In genomic region chr8:88258544-88258943, GRCm38 (mm10) we compare ENCODE assay signal across 31 mouse cellular contexts.
"Had no signal": no experiment of that assay in that cellular context is flagged by ENCODE, and none has a peak within 500 bp of the region (broad histone marks: within the 10 kb centered on the region; RNA-seq: fewer than 3 reads in every experiment).

No protein-coding gene starts in this region.

- H3K27ac ChIP-seq: left cerebral cortex, adult 2 months; limb, embryonic 10.5 days; limb, embryonic 12.5 days; limb, embryonic 13.5 days; limb, embryonic 15.5 days; liver, embryonic 12.5 days; liver, embryonic 13.5 days; liver, embryonic 14.5 days; liver, embryonic 15.5 days; lung, embryonic 15.5 days; macrophage; midbrain, embryonic 10.5 days; midbrain, embryonic 12.5 days; midbrain, embryonic 13.5 days; neural tube, embryonic 12.5 days had no signal

- H3K9ac ChIP-seq: limb, embryonic 12.5 days; limb, embryonic 13.5 days; limb, embryonic 15.5 days; liver, embryonic 12.5 days; liver, embryonic 13.5 days; liver, embryonic 14.5 days; liver, embryonic 15.5 days; liver, postnatal 0 days; lung, embryonic 14.5 days; lung, embryonic 15.5 days; midbrain, embryonic 12.5 days; midbrain, embryonic 13.5 days; neural tube, embryonic 12.5 days had no signal

- DNase-seq: left cerebral cortex, postnatal 4 days; liver; liver, embryonic 13.5 days; liver, postnatal 0 days; lung, adult 18-20 months; lung, adult 2 months; lung, embryonic 14.5 days; lung, postnatal 10 days; lung, postnatal 14 days; lung, postnatal 36 days; lung, postnatal 4 days; midbrain, embryonic 14.5 days had no signal

- H3K27me3 ChIP-seq: limb, embryonic 12.5 days; limb, embryonic 13.5 days; limb, embryonic 15.5 days; liver, embryonic 12.5 days; liver, embryonic 13.5 days; liver, embryonic 15.5 days; lung, embryonic 15.5 days; megakaryocyte, embryonic 14.5 days; midbrain, embryonic 12.5 days; midbrain, embryonic 13.5 days; neural tube, embryonic 12.5 days had no signal

- ATAC-seq: liver, embryonic 12.5 days; liver, postnatal 0 days; lung, postnatal 0 days; midbrain, embryonic 13.5 days; midbrain, embryonic 16.5 days had no signal

- H3K4me2 ChIP-seq: limb, embryonic 12.5 days; limb, embryonic 13.5 days; limb, embryonic 15.5 days; liver, embryonic 11.5 days; liver, embryonic 12.5 days; liver, embryonic 13.5 days; liver, embryonic 15.5 days; lung, embryonic 14.5 days; lung, embryonic 15.5 days; midbrain, embryonic 12.5 days; midbrain, embryonic 13.5 days; neural tube, embryonic 12.5 days had no signal

- H3K9me3 ChIP-seq: limb, embryonic 10.5 days; limb, embryonic 12.5 days; limb, embryonic 13.5 days; limb, embryonic 15.5 days; liver, embryonic 12.5 days; liver, embryonic 13.5 days; liver, embryonic 15.5 days; lung, embryonic 15.5 days; megakaryocyte, embryonic 14.5 days; midbrain, embryonic 10.5 days; midbrain, embryonic 12.5 days; midbrain, embryonic 13.5 days; neural tube, embryonic 12.5 days had no signal

- H3K4me3 ChIP-seq: left cerebral cortex, adult 2 months; limb, embryonic 10.5 days; limb, embryonic 12.5 days; limb, embryonic 13.5 days; limb, embryonic 15.5 days; liver, embryonic 12.5 days; liver, embryonic 13.5 days; liver, embryonic 15.5 days; lung, embryonic 15.5 days; megakaryocyte, embryonic 14.5 days; midbrain, embryonic 10.5 days; midbrain, embryonic 12.5 days; midbrain, embryonic 13.5 days; myocyte; neural tube, embryonic 12.5 days had no signal

- H3K4me1 ChIP-seq: limb, embryonic 12.5 days; midbrain, embryonic 13.5 days had no signal
